Mouse (Mus musculus): ENCODE results near the gene Map2.

DNA sequence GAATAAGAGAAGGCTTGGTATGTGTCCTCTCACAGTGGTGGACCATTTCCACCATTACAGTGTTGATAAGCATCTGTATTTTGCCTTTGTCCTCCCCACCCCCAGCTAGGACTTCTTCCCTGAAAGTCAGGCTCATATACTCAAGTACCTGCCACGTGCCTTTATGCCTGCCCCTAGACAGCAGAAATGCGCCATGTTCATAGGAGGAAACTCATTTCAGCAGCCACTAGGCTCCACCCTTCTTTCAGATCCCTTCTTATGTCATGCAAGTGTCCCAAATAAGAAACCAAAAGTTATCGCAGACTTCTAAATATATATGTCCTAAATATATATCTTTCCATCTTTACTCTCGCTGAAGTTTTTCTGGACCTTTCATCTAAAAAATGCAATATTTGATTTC, 21.2 kb downstream of the Map2 start:
- TF ChIP-seq CTCF (conservative IDR thresholded peaks at IDR 0.05; ENCODE audit: low read length) = no peak
- no peak for TF ChIP-seq NANOG (IDR thresholded peaks at IDR 0.05; ENCODE audit: borderline replicate concordance, low read length)
- TF ChIP-seq POU5F1 (IDR thresholded peaks at IDR 0.05; ENCODE audit: borderline replicate concordance, low read length) = no peak

Measured in E14TG2a.4 (cell line).